Mouse (Mus musculus) E14TG2a.4 (cell line): Measurements from ENCODE around the gene Lgals9.
A peak's percentile ranks its signal among the peaks of the same experiment; 100 is the strongest.

Experiments
- H3K27me3 ChIP-seq: 2 replicates; pipeline ENCODE4 v1.6.1; 2014; ENCODE audit warnings: low read length, control low read depth; ENCODE audit not compliant: insufficient read depth
- H3K36me3 ChIP-seq: 2 replicates; pipeline ENCODE4 v1.6.1; 2014; ENCODE audit warnings: low read length, control low read depth; ENCODE audit not compliant: insufficient read depth
- H3K4me1 ChIP-seq: replicated peaks from 2 replicates; pipeline ENCODE4 v1.6.1; 2014; ENCODE audit warnings: low read depth, low read length, control low read depth
- H3K4me3 ChIP-seq: replicated peaks from 2 replicates; pipeline ENCODE4 v1.5.1; 2014; ENCODE audit warnings: mild to moderate bottlenecking, low read length
- H3K9me3 ChIP-seq: 2 replicates; pipeline ENCODE4 v1.6.1; 2014; ENCODE audit warnings: low read length, control low read depth
- CTCF ChIP-seq: conservative IDR thresholded peaks from 2 replicates; pipeline ENCODE4 v1.5.1; 2014; ENCODE audit warnings: low read length
- NANOG ChIP-seq: IDR thresholded peaks from 2 replicates; pipeline ENCODE4 v1.6.1; 2014; ENCODE audit warnings: borderline replicate concordance, low read length, mixed read lengths
- POU5F1 ChIP-seq: IDR thresholded peaks from 2 replicates; pipeline ENCODE4 v1.6.1; 2014; ENCODE audit warnings: low read length, borderline replicate concordance

Lgals9 gene

GRCm38 (mm10) chr11:78924111-78924510 lies 60.6 kb downstream of the Lgals9 start:
- 0 out of 2 replicates have a peak, but pooled peaks cover 3% of the 10 kb centered on the region for H3K9me3 ChIP-seq
- H3K36me3 ChIP-seq: no peaks in the 10 kb centered on the region
- H3K4me3 ChIP-seq: peak overlapping the region; percentile 74; the same call in 1 of the 2 replicates
- no peak for TF ChIP-seq CTCF
- no peak for TF ChIP-seq NANOG
- TF ChIP-seq POU5F1: no peak
- peaks cover 65% of the 10 kb centered on the region for H3K27me3 ChIP-seq
- H3K4me1 ChIP-seq: peaks cover 39% of the 10 kb centered on the region

GRCm38 (mm10) chr11:78922678-78923407 lies 61.9 kb downstream of the Lgals9 start:
- TF ChIP-seq POU5F1 (no peak), CTCF (peak; percentile 85)
- no peaks in the 10 kb centered on the region for H3K9me3 ChIP-seq
- peaks cover 39% of the 10 kb centered on the region for H3K4me1 ChIP-seq
- H3K27me3 ChIP-seq: peaks cover 58% of the 10 kb centered on the region
- no peaks in the 10 kb centered on the region for H3K36me3 ChIP-seq
- H3K4me3 ChIP-seq: no peak overlapping the region

- Histone ChIP-seq H3K4me3 (no peak within 1 kb of the TSS), H3K9me3 (no peaks in the 10 kb centered on the region), H3K27me3 (peaks cover 46% of the 10 kb centered on the region), H3K36me3 (no peaks in the 10 kb centered on the region), H3K4me1 (peaks cover 25% of the 10 kb centered on the region)
- TF ChIP-seq POU5F1 (no peak), CTCF (no peak), NANOG (no peak)
These were observed 64.3 kb downstream of the Lgals9 start, which contains the start of gene Nos2 for GRCm38 (mm10) chr11:78920411-78920939. Gene Nos2, plus strand, starts transcription at chr11:78920787.

GRCm38 (mm10) chr11:78919745-78920144 lies 65.0 kb downstream of the Lgals9 start:
- peaks cover 21% of the 10 kb centered on the region for H3K4me1 ChIP-seq
- TF ChIP-seq CTCF (no peak), POU5F1 (no peak), NANOG (no peak)
- no peaks in the 10 kb centered on the region for H3K36me3 ChIP-seq
- no peaks in the 10 kb centered on the region for H3K9me3 ChIP-seq
- H3K4me3 ChIP-seq: no peak overlapping the region
- peaks cover 39% of the 10 kb centered on the region for H3K27me3 ChIP-seq

- Histone ChIP-seq H3K27me3 (peaks cover 16% of the 10 kb centered on the region), H3K4me3 (no peak overlapping the region), H3K36me3 (no peaks in the 10 kb centered on the region), H3K4me1 (peaks cover 8% of the 10 kb centered on the region), H3K9me3 (no peaks in the 10 kb centered on the region)
- TF ChIP-seq NANOG (no peak), POU5F1 (no peak), CTCF (no peak)
These were observed 68.3 kb downstream of the Lgals9 start for GRCm38 (mm10) chr11:78916410-78916809.

- Histone ChIP-seq H3K27me3 (peaks cover 23% of the 10 kb centered on the region), H3K36me3 (no peaks in the 10 kb centered on the region), H3K4me3 (no peak overlapping the region), H3K4me1 (peaks cover 3% of the 10 kb centered on the region), H3K9me3 (no peaks in the 10 kb centered on the region)
- no peak for TF ChIP-seq POU5F1
- no peak for TF ChIP-seq CTCF
- TF ChIP-seq NANOG: no peak
These were observed 69.3 kb downstream of the Lgals9 start for GRCm38 (mm10) chr11:78915473-78915872.
